Mouse (Mus musculus): Measurements from ENCODE around the gene Vapb. TPM values are rescaled to one million over a fixed set of nuclear protein-coding genes. Genes with fewer than 3 reads are reported as not detected.

Gene Vapb
- polyA plus RNA-seq (2015; fragmentation: Illumina TruSeq; extraction: RNeasy Lipid Tissue Mini Kit (QIAGEN cat#74804); ENCODE audit: insufficient read depth, low replicate concordance) = 48.4 TPM

DNA sequence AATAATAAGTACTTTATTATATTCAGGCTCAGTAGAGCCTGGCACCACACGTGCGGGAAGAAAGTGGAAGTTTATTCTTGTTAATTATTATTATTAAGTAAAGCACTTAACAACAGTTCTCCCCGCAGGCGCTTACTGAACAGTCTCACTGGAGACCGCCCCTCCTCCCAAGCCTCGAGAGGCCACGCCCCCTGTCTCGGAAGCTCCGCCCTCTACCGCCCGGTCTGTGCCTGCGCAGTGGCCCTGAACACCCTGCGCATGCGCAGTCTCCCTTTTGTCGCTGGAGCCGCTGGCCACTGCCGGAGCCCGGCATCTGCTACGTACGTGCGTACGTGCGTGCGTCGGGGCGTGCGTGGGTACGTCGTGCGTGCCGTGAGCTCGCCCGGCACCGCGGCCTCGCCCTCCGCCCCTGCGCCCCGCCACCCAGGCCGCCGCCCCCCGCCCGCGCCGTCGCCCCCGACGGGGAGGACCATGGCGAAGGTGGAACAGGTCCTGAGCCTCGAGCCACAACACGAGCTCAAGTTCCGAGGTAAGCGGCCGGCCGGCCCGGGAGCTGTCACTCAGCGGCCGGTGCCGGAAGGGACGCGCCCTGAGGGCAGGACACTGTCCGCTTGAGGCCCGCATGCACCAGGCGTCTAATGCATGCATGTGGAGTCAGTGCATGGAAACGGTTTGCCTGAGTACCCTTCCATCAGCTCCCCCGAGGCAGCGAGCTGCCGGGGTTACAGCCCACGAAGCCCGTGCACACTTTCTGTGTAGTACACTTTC is at the start of gene Vapb:
Gene Vapb (plus strand): TSS at position 290 of the 768 bp plus-strand sequence.

GRCm38 (mm10) chr2:173719115-173719514 is 18.2 kb upstream of the Vapb start, which contains the start of gene 1700010B08Rik:
1700010B08Rik (plus strand) TSS chr2:173719415.

Other genes starting within 250 kb of the Vapb start
- not detected for gene 1700021F07Rik, start 214.9 kb upstream of the Vapb start, polyA plus RNA-seq (2015; fragmentation: Illumina TruSeq; extraction: RNeasy Lipid Tissue Mini Kit (QIAGEN cat#74804); ENCODE audit: insufficient read depth, low replicate concordance)
- not detected for gene Ankrd60, start 159.1 kb upstream of the Vapb start, polyA plus RNA-seq (2015; fragmentation: Illumina TruSeq; extraction: RNeasy Lipid Tissue Mini Kit (QIAGEN cat#74804); ENCODE audit: insufficient read depth, low replicate concordance)
- 23.7 TPM for gene Rab22a, start 77.8 kb upstream of the Vapb start, polyA plus RNA-seq (2015; fragmentation: Illumina TruSeq; extraction: RNeasy Lipid Tissue Mini Kit (QIAGEN cat#74804); ENCODE audit: insufficient read depth, low replicate concordance)
- not detected for gene 1700010B08Rik, start 18.1 kb upstream of the Vapb start, polyA plus RNA-seq (2015; fragmentation: Illumina TruSeq; extraction: RNeasy Lipid Tissue Mini Kit (QIAGEN cat#74804); ENCODE audit: insufficient read depth, low replicate concordance)